Mouse (Mus musculus): ENCODE measurements around the gene Rbfox3. TPM values are rescaled to one million over a fixed set of nuclear protein-coding genes. Genes with fewer than 3 reads are reported as not detected.

Gene Rbfox3
- polyA plus RNA-seq, 1 experiment from 2014 or later, result 77.9 TPM

GRCm38 (mm10) chr11:118443201-118443970 lies 468.0 kb downstream of the Rbfox3 start:
- Histone ChIP-seq H3K4me2 (no peak overlapping the region), H3K4me1 (replicated peaks) (peaks cover 22% of the 10 kb centered on the region), H3K9me3 (no peaks in the 10 kb centered on the region), H3K4me3 (no peak overlapping the region), H3K36me3 (no peaks in the 10 kb centered on the region), H3K27me3 (peaks cover 3% of the 10 kb centered on the region; the same call in 1 of the 2 replicates), H3K27ac (replicated peaks) (no peak overlapping the region), H3K9ac (no peak overlapping the region)
- ATAC-seq (ENCODE audit: low FRiP score, low read depth), result peak; percentile 24; the same call in 1 of the 2 replicates
- 36% methylated on average over 11 of the region's 11 CpGs for WGBS

GRCm38 (mm10) chr11:118442691-118443090 lies 468.7 kb downstream of the Rbfox3 start:
- peak; percentile 21; the same call in 1 of the 2 replicates for ATAC-seq (ENCODE audit: low FRiP score, low read depth)
- Histone ChIP-seq H3K4me1 (replicated peaks) (peaks cover 29% of the 10 kb centered on the region), H3K27me3 (peaks cover 3% of the 10 kb centered on the region; the same call in 1 of the 2 replicates), H3K36me3 (no peaks in the 10 kb centered on the region), H3K9me3 (no peaks in the 10 kb centered on the region), H3K27ac (replicated peaks) (no peak overlapping the region), H3K9ac (no peak overlapping the region), H3K4me2 (no peak overlapping the region), H3K4me3 (no peak overlapping the region)
- 65% methylated on average over 13 of the region's 13 CpGs for WGBS

Small RNAs within 50 kb of the gene (microRNA-seq; reads per million reads assigned to microRNA genes)
- gene Gm25040, result not detected

Other genes starting within 250 kb of the Rbfox3 start
- gene Enpp7, start 76.6 kb upstream of the Rbfox3 start, polyA plus RNA-seq (2015; fragmentation: Nextera tagmentation; extraction: Ambion mirVana), result not detected in 2 replicates
- 15.3 and 17.1 TPM in 2 replicates for gene Cbx2, start 111.4 kb upstream of the Rbfox3 start, polyA plus RNA-seq (2015; fragmentation: Nextera tagmentation; extraction: Ambion mirVana)
- 8.6 and 10.0 TPM in 2 replicates for gene Cbx8, start 129.4 kb upstream of the Rbfox3 start, polyA plus RNA-seq (2015; fragmentation: Nextera tagmentation; extraction: Ambion mirVana)
- 21.9 and 23.2 TPM in 2 replicates for gene Cbx4, start 174.6 kb upstream of the Rbfox3 start, polyA plus RNA-seq (2015; fragmentation: Nextera tagmentation; extraction: Ambion mirVana)

All from hindbrain, embryonic 15.5 days (tissue).